In the genomic region with DNA sequence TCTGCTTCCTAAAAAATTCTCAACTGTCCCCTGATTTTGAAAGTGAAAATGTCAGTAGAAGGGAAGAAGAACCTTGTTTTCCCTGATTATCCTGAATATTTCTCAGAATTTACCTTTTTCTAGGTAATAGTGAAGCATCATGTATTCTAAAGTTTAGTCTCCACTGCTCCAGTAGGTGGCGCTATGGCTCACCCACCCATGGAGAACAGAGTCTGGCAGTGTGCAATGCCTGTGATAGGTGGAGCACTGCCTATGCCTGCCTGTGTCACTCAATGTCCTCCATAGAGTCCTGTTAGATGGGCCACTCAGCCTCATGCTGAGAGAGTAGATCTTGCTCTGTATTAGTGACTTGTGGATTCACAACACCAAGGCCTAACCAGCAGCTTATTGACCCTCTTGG, we compare ENCODE assay signal across 12 mouse cellular contexts.
DNase-seq lines count a peak whose midpoint lies in the region; ATAC-seq and TF ChIP-seq lines count a peak whose summit lies in the region.
"Had no signal": no experiment of that assay in that cellular context is flagged by ENCODE, and none has a peak within 500 bp of the region (broad histone marks: within the 10 kb centered on the region; RNA-seq: fewer than 3 reads in every experiment).

No protein-coding gene starts in this region.

- peaks cover 15% of the 10 kb centered on the region; the same call in 1 of the 2 replicates for H3K9me3 ChIP-seq in forebrain, embryonic 10.5 days
- no peaks in the 10 kb centered on the region for H3K9me3 ChIP-seq in forebrain, embryonic 11.5 days (ENCODE audit: control insufficient read depth, low read length)

- H3K27me3 ChIP-seq in forebrain, embryonic 10.5 days (ENCODE audit: poor library complexity, severe bottlenecking): no peaks in the 10 kb centered on the region
- no peaks in the 10 kb centered on the region for H3K27me3 ChIP-seq in forebrain, embryonic 11.5 days (ENCODE audit: control insufficient read depth, insufficient read depth, low read length)
- H3K27me3 ChIP-seq in liver, adult 2 months (ENCODE audit: control insufficient read depth, insufficient read depth, low read length): no peaks in the 10 kb centered on the region

- H3K9ac ChIP-seq in forebrain, embryonic 11.5 days (ENCODE audit: low read length): no peak overlapping the region
- no peak overlapping the region for H3K9ac ChIP-seq in liver, adult 2 months (ENCODE audit: low read depth, low read length)

- TF ChIP-seq CTCF in liver, adult 2 months (IDR thresholded peaks at IDR 0.05; ENCODE audit: low read depth, low read length): peak; percentile 74

- no peak overlapping the region for H3K4me2 ChIP-seq in forebrain, embryonic 11.5 days (ENCODE audit: low read depth, low read length, severe bottlenecking)

- H3K79me2 ChIP-seq in liver, adult 2 months (ENCODE audit: control insufficient read depth, insufficient read depth, low read length): no peaks in the 10 kb centered on the region

- 20% methylated on average over 1 of the region's 1 CpGs for WGBS in forebrain, embryonic 10.5 days
- 34% methylated on average over 1 of the region's 1 CpGs for WGBS in forebrain, embryonic 11.5 days
- 30% methylated on average over 1 of the region's 1 CpGs for WGBS in liver, adult 2 months

- no peak for ATAC-seq in forebrain, embryonic 11.5 days (replicated peaks; ENCODE audit: low FRiP score)
- ATAC-seq: forebrain, embryonic 16.5 days had no signal

- H3K4me3 ChIP-seq in forebrain, embryonic 10.5 days: no peak overlapping the region
- no peak overlapping the region for H3K4me3 ChIP-seq in forebrain, embryonic 11.5 days (ENCODE audit: low read depth, low read length)
- H3K4me3 ChIP-seq in liver, adult 2 months (ENCODE audit: insufficient read depth, low read depth, low read length): no peak overlapping the region

- no peaks in the 10 kb centered on the region for H3K36me3 ChIP-seq in forebrain, embryonic 10.5 days (replicated peaks)
- H3K36me3 ChIP-seq in forebrain, embryonic 11.5 days (ENCODE audit: control insufficient read depth, insufficient read depth, low read length): no peaks in the 10 kb centered on the region
- no peaks in the 10 kb centered on the region for H3K36me3 ChIP-seq in liver, adult 2 months (ENCODE audit: control insufficient read depth, insufficient read depth, low read length)

- DNase-seq in forebrain, embryonic 10.5 days (ENCODE audit: extremely low spot score, low spot score): peak; percentile 0
- no peak for DNase-seq in forebrain, embryonic 11.5 days (ENCODE audit: low spot score)
- no peak for DNase-seq in liver, adult 2 months (ENCODE audit: extremely low read depth, low read depth, low spot score)
- no peak for DNase-seq in liver
- peak; percentile 22 for DNase-seq in NIH3T3 (ENCODE audit: low read depth)
- peak; percentile 8 for DNase-seq in kidney, postnatal 14 days
- DNase-seq in layer of hippocampus, postnatal 25 days (ENCODE audit: extremely low spot score in 1 of 2, low spot score in 1 of 2): no peak
- no peak for DNase-seq in c-Kit-positive CD71-positive TER-119-positive erythroid progenitor cells, embryonic 14.5 days (ENCODE audit: low spot score)
- DNase-seq: B cell, adult 2 months; embryo, embryonic 11 days had no signal

- TF ChIP-seq POLR2A in liver, adult 2 months (IDR thresholded peaks at IDR 0.05; ENCODE audit: extremely low read depth, insufficient read depth, low read length): no peak

- H3K27ac ChIP-seq in forebrain, embryonic 10.5 days: no peak overlapping the region
- no peak overlapping the region for H3K27ac ChIP-seq in forebrain, embryonic 11.5 days (ENCODE audit: low read depth, low read length)
- no peak overlapping the region for H3K27ac ChIP-seq in liver, adult 2 months (replicated peaks; ENCODE audit: insufficient read depth, low read depth, low read length)
- H3K27ac ChIP-seq: macrophage had no signal

- no peaks in the 10 kb centered on the region for H3K4me1 ChIP-seq in forebrain, embryonic 10.5 days
- H3K4me1 ChIP-seq in forebrain, embryonic 11.5 days (replicated peaks; ENCODE audit: control insufficient read depth, insufficient read depth, low read length): no peaks in the 10 kb centered on the region
- no peaks in the 10 kb centered on the region for H3K4me1 ChIP-seq in liver, adult 2 months (ENCODE audit: control insufficient read depth, insufficient read depth, low read length)

Comparison
In these comparisons a context has a peak if more than half of its experiments do, and no peak if none do; other contexts are left out.
1. DNase-seq: peak in forebrain, embryonic 10.5 days (single experiment), NIH3T3 (single experiment) and kidney, postnatal 14 days (single experiment); none in forebrain, embryonic 11.5 days (single experiment), liver, adult 2 months (single experiment), liver (single experiment), layer of hippocampus, postnatal 25 days (0 of 2) and c-Kit-positive CD71-positive TER-119-positive erythroid progenitor cells, embryonic 14.5 days (single experiment).